Mouse (Mus musculus) erythroblast, embryonic 14.5 days (primary cell): ENCODE data around the gene Hsbp1.

ENCODE experiments used
- GATA1 ChIP-seq: IDR thresholded peaks from 2 replicates; pipeline ENCODE4 v1.6.1; 2012; ENCODE audit warnings: low read length, inconsistent platforms, mixed read lengths
- TAL1 ChIP-seq: IDR thresholded peaks from 3 replicates; pipeline ENCODE4 v1.6.1; 2012; ENCODE audit warnings: low read length, inconsistent platforms, mixed read lengths

DNA sequence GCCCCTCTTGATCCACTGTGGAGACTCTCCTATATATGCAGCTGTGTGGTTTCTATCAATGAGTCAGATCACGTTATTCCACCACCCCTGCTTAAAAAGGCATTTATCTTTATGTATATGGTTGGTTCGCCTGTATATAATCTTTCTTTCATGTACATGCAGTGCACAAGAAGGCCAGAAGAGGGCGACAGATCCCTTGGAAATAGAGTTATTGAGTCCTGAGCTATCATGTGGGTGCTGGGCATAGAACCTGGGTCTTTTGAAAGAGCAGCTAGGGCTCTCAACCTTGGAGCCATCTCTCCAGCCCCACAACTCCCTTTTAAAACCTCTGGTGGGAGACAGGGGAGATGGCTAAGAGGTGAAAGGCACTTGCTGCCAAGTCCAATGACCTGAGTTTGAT, 32.9 kb upstream of the Hsbp1 start:
- TF ChIP-seq TAL1 (no peak), GATA1 (no peak)
